Mouse (Mus musculus): Measurements from ENCODE around the gene Mast1.

Mast1 gene

DNA sequence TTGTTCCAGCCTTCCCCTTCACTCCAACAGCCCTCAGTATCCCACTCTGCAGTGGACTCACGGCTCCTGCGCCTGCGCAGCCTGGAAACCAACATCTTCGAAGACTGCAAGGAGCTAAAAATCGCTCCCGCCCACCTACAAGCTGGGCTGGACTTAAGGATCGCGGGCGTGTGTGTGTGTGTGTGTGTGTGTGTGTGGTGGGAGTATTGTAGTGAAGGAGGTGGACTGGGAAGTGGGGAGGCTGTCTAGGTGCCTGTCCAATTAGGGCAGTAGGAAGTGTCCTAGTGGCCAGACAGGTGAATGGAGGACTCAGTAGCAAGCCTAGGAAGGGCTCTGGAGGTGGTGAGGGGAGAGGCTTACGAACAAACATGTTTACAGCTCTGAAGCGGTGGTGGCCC is 8.1 kb upstream of the Mast1 start:
- in situ Hi-C loops (cut with MboI) = no loop called here

DNA sequence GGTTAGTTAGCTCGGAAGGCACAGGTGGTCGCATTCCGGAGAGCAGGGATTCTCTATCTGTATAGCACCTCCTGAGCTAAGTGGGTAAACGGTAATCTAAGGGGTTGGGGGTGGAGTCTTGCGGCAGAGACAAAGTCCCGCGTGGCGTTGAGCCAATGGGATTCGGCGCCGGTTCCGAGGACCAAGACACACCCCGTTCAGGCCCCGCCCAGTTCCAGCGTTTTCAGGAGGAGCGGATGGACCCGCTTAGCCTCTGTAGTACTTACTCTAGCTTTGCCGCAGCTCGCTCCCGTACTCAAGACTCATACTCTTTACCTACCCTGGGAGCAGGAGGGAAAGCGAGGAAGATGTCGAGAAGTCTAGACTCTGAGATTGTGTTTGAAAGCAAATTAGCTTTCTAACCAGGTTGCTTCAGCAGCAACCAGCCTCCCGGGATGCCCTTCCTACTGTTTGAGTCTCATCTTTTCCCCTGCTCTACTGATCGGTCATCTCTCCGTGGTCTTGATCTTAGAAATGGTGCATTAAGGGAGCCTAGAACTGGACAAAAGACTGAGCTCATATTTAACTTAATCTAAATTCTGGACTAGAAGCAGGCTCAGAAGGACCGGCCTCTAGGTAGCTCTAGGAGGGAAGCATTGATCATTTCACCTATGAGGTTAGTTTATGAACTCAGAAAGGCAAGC is 7.5 kb upstream of the Mast1 start:
- in situ Hi-C loops (cut with MboI) = no loop called here

DNA sequence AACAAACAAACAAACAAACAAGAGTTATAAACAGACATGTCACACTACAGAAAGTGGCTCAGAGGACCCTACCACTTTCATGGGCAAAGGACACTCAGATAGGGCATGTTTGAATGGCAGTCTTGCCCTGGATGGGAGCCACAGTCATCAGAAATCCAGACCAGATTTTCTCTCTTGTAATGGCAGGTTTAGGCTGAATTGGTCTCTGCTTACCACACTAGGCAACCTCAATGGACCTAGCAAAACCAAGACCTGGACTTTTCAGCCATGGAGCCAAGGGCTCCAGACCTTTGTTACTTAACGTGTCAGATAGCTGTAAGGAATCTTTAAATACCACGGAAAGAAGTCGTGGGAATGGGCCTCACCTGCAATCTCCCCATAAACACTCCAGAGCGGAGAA is 6.5 kb upstream of the Mast1 start:
- in situ Hi-C loops (cut with MboI) = no loop called here

DNA sequence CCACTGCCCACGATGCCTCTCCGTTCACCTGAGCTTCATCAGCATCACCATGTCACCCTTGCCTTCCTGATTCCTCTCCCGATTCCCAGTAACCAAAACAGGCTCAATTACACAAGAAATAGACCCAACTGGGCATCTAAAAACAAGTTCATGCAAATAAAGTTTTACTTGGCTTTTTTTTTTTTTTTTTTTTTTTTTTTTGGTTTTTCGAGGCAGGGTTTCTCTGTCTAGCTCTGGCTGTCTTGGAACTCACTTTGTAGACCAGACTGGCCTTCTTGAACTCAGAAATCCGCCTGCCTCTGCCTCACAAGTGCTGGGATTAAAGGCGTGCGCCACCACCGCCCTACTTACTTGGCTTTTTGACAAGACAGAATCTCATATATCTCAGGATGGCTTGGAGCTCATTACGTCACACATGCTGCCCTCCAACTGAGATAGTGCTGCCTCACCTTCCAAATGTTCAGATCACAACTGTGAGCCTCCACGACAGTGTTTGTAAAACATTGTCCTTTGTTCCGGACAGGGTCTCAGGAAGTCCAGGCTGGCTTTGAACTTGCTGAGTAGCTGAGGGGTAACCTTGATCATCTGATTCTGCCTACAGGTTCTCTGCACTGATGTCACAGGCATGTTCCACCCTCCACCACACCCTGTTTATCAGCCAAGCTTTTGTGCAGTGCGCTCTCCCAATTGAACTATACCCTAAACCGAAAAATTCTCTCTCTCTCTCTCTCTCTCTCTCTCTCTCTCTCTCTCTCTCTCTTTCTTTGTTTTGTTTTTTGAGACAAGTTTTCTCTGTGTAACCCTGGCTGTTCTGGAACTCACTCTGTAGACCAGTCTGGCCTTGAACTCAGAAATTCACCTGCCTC is 694 bp upstream of the Mast1 start:
- in situ Hi-C loops (cut with MboI) = no loop called here

DNA sequence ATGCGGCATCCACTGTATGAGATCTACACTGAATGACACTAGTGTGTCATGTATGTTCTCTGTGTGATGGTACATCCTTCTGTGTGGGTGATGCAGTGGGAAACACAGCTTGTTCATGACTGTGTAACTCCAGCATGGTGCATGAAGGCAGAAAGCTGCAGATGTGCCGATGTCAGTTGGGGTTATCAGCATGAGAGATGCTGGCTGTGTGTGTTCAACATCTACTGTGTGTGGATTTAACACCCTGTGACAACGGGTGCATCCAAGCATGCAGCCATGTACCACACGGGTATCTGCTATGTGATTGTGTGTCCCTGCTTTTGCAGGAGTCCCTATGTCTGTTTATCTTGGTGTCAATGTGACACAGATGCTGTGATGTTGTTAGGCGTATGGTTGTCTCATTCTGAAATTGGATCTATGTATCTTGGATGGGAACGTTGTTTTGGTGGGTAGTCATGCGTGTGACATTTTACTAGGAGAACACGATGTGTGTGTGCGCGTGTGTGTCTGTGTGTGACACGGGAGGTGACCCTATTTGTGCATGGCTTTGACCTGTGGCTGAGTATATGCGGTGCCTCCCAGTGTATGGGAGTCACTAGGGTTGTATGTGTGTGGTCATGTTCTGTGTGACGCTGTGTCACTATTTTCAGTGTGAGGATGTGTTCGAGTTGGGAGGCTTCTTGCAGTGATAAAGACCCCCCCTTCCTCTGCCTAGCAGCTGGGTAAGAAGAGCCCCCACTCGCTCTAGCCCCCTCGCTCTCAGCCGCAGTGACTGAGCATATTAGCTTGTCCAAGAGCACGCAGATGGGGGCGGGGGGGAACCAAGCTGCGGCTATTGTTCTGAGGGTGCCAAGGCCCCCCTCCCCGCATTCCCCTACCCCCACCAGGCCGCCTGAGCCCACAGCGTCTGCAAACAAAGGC is 858 bp downstream of the Mast1 start:
- in situ Hi-C loops (cut with MboI) = no loop called here

DNA sequence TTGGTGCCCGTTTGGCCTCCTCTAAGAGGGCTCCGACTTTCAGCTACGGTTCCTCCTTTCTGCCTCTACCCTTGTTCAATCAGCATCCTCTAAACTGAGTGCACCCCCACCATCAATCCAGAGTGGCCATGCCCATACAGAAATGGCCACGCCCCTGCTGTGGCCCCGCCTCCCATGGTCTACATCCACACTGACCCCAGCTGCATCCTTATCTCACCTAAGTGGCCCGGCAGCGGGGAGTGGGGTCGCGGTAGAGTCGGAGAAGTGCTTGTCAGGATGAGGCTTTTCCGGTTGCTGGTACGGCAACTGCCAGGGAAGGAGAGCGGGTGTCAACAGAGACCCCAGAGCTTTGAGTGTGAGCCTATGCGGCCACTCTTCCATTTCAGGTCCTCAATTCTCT is 1.7 kb downstream of the Mast1 start:
- in situ Hi-C loops (cut with MboI) = no loop called here

DNA sequence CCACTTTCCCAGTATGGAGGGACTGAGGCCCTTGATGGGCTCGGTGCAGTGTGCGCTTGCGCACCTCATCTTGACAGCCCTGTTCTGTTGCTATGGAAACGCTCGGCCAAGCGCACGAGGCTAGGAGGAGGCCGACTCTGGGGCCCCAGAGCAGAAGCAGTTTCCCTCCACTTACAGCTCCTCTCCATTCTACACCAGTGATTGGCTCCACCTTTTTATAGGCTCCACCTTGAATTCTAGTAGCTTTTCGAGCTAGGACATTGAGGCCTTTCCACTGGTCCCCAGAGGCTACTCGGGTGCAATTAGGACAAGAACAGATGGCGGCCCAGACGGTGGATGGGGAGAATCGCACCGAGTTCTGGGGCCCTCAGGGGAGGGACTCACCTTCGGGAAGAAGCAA is 2.3 kb downstream of the Mast1 start:
- in situ Hi-C loops (cut with MboI) = no loop called here

DNA sequence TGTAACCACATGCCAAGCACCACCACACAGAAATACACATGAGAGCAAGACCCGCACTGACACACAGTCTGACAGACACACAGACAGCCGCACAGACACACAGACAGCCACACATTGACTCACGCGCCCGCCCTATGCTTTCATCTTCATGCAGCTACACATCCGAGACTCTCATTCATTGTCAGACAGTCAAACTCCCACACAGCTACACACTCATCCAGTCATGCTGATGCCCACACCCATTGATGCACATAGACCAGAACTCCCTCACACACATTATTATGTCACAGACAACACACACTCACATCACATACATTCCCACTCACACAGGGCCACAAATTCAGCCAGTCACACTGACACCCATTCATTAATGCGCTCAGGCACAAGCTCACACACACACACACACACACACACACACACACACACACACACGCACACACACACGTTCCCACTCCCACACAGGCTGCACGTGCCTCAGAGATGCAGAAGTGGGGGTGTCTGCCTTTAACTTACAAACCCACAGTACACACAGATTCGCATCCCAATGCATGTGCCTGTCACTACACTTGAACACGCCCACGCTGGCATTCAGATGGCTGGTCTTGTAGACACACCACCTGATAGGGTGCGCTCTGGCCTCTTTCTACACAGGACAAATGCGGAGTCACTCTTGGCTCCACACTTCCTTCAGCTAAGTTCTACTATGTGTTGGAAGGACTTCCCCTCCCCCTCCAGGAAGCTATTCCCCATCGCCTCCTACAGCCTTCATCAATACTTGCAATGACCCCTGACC is 3.2 kb downstream of the Mast1 start:
- in situ Hi-C loops (cut with MboI) = no loop called here

DNA sequence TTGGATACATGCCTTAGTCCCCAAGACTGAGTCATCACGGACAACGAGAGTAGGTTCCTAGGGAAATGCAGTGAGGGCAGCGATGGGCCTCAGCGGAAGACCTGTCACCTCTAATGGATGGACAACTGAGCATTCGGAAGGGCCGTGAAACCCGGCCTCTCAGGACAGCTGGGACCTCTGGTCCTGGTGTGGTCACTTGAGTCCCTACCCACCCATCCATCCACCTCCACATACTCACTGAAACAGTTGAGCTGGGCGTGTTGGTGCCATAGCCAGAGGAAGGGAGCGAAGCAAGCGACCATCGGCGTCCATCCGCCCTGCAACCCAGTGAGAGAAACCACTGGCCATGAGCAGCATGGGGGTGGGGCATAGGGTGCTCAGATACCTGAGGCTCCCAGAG is 6.6 kb downstream of the Mast1 start:
- in situ Hi-C loops (cut with MboI) = no loop called here

DNA sequence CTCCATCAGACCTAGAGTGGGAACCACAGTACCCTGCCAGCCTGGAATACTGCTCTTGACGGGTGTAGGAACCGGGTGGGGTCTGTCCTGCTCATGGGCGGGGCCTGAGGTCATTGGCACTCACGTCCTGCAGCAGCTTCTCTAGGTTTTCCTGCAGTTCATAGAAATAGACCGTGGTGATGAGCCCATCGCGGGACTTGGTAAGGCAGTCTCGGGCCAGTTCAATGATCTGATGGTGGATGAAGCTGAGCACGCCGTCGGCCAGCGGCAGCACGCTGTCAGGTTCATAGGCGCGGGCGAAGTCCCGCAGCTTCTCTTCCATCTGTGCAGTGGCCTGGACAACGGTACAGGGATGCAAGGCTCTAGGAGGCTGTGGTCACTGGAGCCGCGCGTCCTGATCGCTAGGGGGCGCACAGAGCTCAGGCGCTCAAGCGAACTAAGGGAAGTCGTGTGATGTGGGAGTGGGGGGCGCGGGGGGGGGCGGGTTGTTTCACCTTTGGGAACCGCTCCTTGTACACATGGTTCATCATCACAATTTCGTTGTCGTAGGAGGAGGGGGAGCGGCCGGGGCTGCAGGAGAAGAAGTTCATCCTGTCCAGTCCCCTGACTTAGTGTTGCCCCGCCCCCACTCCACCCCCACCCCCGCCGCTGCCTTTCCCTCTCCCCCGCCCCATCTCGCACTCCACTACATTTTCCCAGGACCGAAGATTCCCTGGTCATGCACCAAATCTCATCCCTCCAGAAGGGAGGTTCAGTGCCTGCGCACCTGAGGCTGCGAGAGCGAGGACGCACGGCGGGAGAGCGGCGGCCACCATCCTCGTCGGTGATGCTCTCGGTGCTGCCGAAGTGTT is 8.5 kb downstream of the Mast1 start:
- in situ Hi-C loops (cut with MboI) = no loop called here

DNA sequence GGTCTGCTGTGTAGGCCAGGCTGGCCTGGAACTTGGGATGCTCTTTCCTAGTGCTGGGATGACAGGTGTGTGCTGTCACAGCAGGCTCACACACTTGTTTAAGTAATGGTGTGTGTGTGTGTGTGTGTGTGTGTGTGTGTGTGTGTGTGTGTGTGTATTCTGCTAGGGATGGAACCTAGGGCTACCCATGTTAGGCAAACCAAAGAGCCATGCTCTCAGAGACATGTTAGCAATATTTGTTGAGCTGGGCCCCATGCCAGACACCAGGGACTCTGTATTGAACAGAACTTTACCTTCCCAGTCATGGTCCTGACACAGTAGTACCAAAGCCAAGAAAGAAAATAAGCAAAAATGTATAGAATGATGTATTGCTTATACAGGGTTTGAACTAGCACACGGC is 9.6 kb downstream of the Mast1 start:
- in situ Hi-C loops (cut with MboI) = no loop called here

DNA sequence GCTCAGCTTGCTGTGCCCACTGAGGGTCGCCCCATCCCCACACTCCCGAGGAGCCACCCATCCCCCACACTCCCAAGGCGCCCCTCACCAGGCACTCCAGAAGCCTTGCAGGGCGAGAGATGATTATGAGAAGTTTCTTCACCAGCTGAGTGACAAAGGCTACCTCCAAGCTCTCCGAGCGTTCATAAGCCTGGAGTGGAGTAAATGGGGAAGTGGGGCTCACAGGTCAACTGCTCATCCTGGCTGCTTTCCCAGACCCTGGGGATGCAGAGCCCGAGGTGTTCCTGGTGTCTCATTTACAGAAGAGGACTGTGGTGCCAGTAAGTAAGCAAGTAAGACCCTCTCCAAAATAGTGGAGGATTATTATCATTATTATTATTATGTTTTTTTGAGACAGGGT is 11.6 kb downstream of the Mast1 start:
- in situ Hi-C loops (cut with MboI) = no loop called here

DNA sequence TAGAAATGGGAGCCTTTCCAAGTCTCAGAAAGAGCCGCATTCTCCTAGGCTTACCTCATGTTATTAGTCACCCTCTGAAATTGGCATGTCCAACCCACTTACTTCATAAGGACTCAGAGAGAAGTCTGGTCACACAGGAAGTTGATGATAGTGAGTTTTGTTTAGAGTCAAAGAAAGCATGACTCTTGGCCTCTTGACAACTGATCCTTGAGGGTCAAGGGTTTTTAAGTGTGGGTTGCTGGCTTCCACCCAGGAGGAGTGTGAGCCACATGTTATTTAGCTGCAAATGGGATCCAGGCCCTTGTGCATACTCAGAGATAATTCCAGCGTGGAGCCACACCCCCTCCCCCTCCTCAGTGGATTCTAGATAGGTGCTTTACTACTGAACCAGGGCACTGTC is 15.6 kb downstream of the Mast1 start:
- in situ Hi-C loops (cut with MboI) = no loop called here

DNA sequence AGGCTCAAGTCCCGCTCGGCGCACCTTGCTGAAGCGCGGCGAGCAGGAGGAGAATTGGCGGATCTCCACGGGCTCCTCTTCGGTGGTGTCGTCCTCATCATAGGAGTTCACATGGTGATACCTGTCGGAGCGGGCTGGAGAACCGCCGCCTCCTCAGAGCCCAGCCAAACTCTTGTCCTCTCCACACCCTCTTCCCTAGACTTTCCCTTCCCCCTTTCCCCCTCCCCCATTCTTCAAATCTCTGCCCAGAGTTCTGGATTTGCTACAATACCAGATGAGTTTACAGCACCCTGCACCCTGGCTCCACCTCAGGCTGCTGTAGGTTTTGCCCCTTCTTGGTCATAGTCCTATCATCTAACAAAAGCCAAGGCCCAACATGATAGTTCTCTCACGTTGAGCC is 18.5 kb downstream of the Mast1 start:
- in situ Hi-C loops (cut with MboI) = no loop called here

DNA sequence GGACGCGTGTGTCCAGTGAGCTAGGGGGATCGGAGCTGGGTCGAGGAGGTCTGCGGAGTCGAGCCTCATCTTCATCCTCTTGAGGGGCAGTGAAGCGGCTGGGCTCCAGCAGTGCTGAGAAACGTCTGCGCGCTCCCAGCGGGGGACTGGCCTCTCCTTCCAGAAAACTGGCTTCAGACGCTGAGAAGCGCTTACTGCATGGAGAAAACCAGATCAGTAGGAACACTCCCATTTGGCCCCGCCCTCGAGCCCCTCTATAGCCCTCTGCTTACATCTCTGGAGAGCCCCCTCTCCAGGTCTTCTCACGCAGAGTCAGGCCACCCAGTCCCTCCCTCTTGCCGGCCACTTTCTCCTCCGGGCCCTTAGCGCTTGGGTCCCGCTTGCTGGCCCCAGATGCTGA is 19.4 kb downstream of the Mast1 start:
- in situ Hi-C loops (cut with MboI) = no loop called here

DNA sequence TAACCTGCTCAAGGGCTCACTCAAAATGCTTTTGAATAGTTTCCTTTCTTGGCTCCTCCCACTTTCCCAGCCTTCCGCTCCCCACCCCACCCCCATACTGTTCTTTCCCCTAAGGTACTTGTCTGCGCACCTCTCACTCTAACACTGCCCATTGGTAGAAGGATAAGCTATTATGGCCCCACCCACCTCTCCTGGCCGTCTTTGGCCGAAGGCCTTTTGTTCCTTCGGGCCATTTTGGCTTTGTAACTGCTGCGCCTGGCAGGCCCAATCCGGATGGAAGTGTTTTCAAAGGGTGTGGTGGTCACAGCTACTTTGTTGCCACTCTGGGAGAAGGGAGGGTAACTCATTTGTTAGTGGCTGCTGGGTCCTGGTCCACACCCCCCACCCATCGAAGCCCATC is 21.9 kb downstream of the Mast1 start:
- in situ Hi-C loops (cut with MboI) = no loop called here

DNA sequence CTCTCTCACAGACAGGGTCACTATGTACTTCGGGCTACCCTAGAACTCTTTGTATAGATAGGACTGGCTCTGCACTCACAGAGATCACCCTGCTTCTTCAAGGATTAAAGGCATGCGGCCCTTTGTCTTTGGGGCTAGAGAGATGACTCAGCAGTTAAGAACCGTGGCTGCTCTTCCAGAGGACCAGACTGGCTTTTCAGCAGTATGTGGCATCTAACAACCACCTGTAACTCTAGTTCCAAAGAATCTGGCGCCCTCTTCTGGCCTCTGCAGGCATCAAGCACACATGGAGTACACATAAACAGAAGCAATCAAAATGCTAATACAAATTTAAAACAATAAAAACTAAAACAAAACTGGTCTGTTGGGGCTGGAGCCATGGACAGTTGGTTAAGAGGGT is 23.2 kb downstream of the Mast1 start:
- in situ Hi-C loops (cut with MboI) = no loop called here

DNA sequence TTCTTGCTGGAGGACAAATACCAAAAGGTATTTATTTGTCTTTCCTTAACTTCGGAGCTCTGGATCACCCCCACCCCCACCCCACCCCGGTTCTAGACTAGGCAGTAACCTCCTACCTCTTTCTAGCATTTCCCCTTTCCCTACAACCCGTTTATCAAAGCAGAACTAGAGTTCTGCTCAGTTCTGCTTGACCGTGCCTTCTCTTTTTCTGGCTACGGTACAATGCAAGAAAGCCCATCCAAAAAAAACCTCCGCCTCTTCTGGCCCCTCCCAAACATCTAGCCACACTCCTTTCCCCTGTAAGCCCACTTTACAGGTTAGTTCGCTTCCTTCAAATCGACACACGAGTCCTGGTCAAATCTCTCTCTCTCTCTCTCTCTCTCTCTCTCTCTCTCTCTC is 23.7 kb downstream of the Mast1 start:
- in situ Hi-C loops (cut with MboI) = no loop called here

DNA sequence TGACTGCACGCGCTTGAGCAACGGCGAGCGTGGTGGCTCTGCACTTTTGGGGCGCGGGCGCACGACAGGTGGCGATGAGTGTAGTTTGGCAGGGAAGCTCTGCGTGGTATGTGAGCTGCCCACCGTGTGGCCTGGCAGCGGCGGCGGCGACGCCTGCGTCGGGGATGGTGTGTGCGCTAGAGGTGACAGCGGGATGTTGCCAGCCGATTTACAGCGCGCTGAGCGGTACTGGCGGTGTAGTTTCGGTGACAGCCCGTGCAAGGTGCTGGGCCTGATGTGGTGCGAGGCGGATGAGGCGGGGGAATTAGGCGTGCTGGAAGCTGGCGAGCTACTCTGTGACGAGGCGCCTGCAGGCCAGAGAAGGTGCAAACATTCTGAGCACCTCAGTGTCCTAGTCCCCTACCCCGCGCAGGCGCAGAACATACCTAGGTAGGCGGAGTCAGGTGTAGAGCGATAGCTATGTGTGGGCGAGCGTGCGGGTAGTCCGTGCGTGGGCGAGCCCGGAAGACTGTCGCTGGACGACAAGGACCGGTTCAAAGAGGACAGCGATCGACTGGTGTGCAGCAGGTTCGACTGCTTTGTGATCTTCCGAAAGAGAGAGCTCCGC is 24.2 kb downstream of the Mast1 start:
- in situ Hi-C loops (cut with MboI) = no loop called here

DNA sequence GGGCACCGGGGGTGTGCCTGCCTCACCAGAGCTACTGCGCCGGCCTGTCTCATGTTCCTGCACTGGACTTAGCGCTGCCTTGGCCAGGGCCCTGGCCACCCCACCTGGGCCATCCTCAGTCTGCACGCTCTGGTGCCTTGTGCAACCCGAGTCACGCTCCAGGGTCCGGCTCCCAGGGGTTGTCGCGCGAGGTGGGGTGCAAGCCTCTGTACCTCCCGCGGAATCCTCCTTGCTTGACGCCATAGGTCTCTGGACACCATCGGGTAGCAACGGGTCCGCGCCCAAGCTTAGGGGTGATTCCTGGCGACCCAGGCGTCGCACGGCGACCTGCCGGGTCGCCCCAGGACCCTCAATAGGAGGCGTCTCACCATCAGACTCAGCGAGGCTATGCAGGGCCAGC is 24.8 kb downstream of the Mast1 start:
- in situ Hi-C loops (cut with MboI) = no loop called here

All from mature B cell (primary cell).